Mouse (Mus musculus) MN1 (cell line): Measurements from ENCODE around the gene Gimap3.

ENCODE experiments used
- DNase-seq: peaks from one replicate; pipeline ENCODE4 v3.0.0-alpha.2; 2016; ENCODE audit warnings: low spot score

Gene Gimap3

DNA sequence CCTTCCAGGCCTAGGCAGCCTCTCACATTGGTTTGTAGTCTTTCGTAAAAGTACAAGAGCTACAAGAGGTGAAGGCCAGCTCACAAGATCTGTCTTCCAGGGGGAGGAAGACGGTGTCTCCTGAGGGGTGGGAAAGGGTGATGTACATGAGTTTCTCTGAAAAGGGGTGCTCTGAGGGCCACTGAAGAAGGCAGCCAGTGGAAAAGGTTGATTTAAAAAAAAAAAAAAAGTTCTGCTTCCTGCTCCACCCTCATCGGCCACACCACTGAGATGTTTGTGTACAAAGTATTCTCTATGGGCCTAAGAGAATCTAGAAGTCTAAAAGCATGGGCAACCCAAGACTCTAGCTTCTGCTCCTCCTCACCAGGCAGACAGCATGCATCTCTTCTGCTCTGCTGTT is at the start of gene Gimap3:
Gene Gimap3 (minus strand): TSS at position 156 of the 400 bp plus-strand sequence.
- DNase-seq: no peak

DNA sequence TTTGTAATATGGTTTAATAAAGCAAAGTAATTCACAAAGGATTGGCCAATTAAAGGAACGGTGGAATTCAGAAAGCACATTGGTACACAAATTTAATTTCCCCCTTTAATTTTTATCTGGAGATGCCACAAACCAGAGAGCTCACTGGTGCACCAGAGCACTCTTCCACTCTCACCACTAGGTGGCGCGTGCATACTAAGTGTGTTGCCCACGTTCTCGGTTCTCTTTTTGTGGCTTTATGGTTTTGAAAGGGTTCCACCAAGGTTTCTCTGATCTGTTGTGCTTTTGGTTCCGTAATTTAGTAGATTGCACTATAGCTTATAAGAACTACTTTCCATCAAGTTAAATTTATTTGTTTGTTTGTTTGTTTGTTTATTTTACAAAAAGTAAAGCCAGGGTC is 47.2 kb upstream of the Gimap3 start:
- DNase-seq: peak; percentile 84

GRCm38 (mm10) chr6:48815013-48815412 is 44.4 kb upstream of the Gimap3 start:
- no peak for DNase-seq

- DNase-seq: no peak
These were observed 39.0 kb upstream of the Gimap3 start for GRCm38 (mm10) chr6:48809494-48810219.

- DNase-seq: no peak
These were observed 36.1 kb upstream of the Gimap3 start for GRCm38 (mm10) chr6:48806746-48807145.

GRCm38 (mm10) chr6:48804346-48804745 is 33.7 kb upstream of the Gimap3 start:
- no peak for DNase-seq

DNA sequence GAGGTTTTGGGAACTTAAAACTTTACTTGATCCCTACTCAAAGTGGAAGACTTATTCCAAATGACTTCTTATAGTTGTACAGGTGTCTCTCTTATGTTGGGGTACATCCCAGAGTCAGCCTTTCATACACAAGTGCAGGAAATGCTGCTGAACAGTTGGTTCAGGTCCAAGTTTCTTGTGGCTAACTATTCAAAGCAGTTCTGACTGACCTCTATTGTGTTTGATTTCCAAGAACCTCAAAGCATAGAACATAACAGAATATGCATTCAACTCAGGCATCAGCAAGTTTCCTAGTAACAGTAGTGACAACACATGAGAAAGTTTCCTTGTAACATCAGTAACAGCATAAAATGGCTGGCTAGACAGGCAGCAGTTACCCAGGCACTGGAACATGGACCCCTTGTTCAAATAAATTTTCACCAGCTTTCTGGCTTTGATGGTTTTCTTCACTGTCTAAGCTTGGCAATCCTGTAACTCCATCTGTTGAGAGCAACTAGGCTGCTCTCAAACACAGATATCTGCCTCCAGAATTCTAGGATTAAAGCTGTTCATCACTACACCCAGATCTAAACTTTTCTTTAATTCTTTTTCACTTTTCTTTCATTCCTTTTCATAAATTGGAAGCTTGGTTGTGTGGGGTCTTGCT is 32.9 kb upstream of the Gimap3 start:
- no peak for DNase-seq

- no peak for DNase-seq
These were observed 31.2 kb upstream of the Gimap3 start for GRCm38 (mm10) chr6:48801897-48802296.

- DNase-seq: no peak
These were observed 17.2 kb upstream of the Gimap3 start for GRCm38 (mm10) chr6:48787867-48788266.

GRCm38 (mm10) chr6:48785601-48786000 is 14.9 kb upstream of the Gimap3 start:
- DNase-seq: no peak

DNA sequence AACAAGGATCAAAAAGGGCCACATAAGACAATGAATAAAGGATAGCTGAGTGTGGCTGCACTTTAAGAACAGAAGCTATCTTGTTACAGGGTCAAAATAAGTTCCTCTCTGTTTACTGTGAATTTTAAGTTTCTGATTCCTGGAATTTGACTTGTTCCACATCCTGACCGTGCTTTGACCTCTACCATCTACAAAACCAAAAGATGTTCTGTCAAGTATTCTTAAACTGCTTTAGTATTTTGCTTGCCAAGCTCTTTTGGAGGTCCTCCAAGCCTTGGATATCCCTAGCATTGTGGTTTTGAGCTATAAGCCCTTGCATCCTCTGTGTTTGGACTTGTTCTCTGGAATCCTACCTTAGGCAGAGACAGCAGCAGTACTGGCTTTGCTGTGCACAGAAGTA is 14.5 kb upstream of the Gimap3 start:
- DNase-seq: no peak

DNA sequence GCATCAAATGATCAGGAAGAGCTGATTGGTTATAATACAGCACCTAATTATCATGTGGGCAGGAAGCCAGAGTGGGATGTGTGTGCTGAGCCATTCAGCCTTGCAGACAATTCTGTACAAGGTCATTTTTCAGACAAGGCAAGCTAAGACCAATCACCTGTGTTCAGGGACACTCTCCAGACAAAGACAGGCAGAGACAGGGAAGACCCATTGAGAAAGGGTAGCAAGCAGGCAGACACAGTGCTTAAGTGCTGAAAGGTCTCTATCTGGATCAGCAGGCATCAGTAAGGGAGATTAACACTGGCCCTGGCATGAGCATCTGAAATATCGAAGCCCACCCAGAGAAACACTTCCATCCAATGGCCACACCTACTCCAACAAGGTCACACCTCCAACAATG is 13.8 kb upstream of the Gimap3 start:
- DNase-seq: no peak

DNA sequence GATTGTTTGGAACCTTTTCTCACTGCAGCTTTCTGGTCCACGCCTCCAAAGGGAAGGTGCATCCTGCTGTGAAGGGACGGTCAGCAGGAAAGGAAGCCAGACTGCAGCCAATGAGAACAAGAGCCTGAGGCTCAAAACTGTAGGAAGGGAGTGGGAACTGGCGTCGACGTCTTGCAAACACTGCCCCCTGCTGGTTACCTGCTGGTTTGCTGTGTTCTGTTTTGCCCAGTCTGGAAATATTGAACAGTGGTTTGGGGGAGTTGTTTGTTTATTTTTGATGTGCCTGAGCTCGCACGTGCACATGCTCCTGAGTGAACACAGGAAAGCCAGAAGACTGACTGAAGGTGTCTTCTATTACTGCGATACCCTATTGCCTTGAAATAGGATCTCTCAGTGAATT is 1.4 kb upstream of the Gimap3 start:
- DNase-seq: peak; percentile 38

DNA sequence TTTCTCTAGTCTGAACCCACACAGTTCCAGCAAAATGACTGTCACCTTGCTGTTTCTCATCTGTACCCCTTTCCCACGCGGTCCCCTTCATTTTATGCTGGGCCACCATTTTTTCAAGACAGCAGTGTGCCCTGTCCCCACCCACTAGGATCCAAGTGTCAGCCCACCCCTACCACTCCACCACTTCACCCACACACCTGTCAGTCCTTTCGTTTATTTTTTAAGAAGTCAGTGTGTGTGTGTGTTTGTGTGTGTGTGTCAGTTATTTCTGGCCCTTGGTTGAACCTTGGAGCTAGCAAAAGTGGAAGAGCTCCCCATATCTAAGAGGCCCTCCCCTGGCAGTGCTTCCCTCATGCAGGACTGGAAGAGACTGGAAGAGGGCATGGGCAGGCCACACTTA is 1.7 kb downstream of the Gimap3 start:
- DNase-seq: no peak

DNA sequence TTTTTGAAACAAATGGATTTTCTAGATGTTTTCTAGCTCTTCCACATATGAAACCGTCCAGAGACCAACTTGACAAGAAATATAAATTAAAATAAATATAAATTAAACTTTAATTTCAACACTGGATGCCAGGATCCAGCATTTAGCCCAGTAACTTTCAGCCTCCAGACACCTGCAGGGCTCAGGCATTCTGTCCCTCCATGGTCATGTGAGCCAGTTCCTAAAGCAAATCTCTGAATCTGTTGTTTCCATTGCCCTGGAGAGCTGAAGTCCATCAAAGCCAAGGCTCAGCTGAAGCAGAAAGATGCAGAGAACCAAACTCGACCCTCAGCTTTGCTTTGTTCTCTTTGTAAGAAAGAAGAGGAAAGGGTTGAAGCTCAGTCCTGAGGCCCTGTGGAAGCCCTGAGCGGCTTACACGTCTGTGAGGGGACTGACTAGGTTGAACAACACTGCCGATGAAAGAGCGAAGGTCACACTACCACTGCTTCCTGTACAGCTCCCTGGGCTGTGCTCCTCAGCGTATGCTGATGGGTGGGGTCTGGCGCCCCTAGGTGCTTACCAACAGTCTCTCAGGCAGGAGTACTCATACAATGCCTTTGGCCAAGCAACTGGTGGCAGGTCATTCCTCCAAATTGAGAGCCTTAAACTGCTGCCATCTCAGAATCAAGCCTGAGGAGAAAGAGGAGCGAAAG is 2.3 kb downstream of the Gimap3 start:
- no peak for DNase-seq

DNA sequence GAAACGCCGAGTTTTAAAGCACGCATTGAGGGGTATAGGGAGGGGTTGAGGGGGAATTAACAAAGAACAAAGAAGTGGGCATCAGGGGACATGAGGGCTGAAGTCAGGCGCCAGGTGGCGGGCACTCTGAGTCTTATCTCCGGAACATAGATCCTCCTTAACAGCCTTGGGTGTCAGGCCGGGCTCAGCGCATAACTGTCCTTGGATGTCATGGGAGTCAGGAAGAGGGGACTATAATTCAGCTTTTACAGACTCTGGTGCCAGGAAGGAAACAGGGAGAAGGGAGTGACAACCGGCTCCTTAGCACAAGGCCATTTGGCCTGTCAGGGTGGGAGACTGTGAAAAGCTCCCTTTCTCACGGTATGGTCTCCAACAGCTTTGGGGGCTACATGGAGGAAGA is 6.2 kb downstream of the Gimap3 start:
- DNase-seq: no peak

GRCm38 (mm10) chr6:48763567-48764270 is 6.9 kb downstream of the Gimap3 start:
- DNase-seq: no peak

GRCm38 (mm10) chr6:48747091-48747966 is 23.3 kb downstream of the Gimap3 start:
- no peak for DNase-seq

GRCm38 (mm10) chr6:48745959-48746889 is 24.4 kb downstream of the Gimap3 start, which contains the start of gene Gimap5:
Gene Gimap5, plus strand, starts transcription at chr6:48746197.
- DNase-seq: peak; percentile 7

DNA sequence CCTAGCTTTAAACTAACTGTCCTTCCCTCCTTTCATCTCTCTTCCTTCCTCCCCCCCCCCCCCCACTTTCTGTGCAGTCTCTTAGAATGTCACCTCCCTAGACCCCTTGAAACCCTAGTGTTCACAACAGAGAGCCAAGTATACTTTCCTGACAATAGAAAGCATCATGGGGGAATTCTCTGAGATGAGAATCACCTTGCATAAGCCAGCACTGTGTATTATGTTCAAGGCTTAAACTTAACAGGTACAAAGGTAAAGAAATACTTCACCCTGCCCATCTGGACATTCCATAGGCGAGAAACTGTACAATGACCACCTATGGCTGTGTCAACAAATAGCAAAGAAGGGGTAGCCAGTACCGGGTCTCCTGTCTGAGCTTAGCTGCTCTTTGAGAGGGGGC is 25.2 kb downstream of the Gimap3 start:
- DNase-seq: no peak
